Mouse (Mus musculus): ENCODE measurements around the gene Akr1c21.
A peak's percentile ranks its signal among the peaks of the same experiment; 100 is the strongest.
"Not testable (repeated sequence)": the region's sequence is repeated elsewhere in the genome, so short reads cannot be mapped to it uniquely, and the experiment has no call there.

Akr1c21 gene

DNA sequence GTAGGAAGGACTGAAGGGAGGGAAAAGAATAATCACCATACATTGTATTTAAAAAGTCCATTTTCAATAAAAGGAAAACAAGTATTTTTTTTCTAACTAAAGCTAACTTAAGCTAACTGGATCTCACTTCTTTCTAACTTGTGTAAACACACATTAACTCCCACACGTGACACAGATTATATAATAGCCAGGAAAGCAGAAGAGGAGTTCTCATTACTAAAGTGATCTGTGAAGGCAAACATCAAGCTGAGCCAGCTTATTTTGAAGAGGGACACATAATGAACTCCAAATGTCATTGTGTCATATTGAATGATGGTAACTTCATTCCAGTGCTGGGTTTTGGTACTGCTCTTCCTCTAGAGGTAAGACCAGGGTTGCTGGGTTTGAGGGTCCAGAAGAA lies at the start of gene Akr1c21:
TSS of gene Akr1c21 (plus strand) at position 205 of the 400 bp plus-strand sequence.
- no peak for DNase-seq (ENCODE audit: low read depth, low spot score)

- no peak for DNase-seq (ENCODE audit: low read depth, low spot score)
Measured at GRCm38 (mm10) chr13:4559143-4559542, 14.7 kb upstream of the Akr1c21 start.

GRCm38 (mm10) chr13:4560500-4560899 lies 13.4 kb upstream of the Akr1c21 start:
- no peak for DNase-seq (ENCODE audit: low read depth, low spot score)

DNA sequence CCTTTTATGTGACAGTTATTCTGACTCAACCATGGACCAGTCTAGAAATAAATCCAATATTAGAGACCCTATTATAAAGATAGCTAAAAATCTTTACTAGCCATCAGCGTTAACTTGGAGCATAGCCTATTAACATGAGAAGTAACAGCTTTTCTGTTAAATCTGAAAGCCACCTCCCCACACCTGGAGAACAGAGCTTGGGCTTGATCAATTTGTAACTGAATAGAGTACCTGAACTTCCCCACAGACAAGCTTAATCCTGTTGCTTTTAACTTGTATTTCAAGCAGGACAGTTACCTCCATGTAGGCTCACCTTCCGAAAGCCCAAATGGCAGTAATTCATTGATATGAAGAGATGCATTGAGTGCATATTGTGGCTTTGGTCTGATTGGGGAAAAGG lies 7.9 kb upstream of the Akr1c21 start:
- DNase-seq (ENCODE audit: low read depth, low spot score): no peak

DNA sequence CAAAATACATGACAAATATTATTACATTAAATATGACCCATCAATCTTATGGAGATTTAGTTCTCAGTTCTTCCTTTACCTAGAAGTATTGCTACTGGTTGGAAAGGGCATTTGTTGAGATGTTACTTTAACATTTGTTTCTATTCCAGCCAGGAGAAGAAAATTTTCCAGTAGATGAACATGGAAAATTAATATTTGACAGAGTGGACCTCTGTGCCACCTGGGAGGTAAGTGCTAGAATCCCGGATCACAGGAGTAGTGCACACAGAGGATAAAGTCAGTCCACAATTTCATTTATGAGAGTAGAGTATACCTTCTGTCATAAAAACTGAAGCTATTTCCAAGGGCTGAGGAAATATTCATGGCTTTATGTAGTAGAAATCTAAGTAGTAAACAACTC lies 3.0 kb downstream of the Akr1c21 start:
- DNase-seq (ENCODE audit: low read depth, low spot score): no peak

GRCm38 (mm10) chr13:4603431-4603830 lies 29.6 kb downstream of the Akr1c21 start:
- DNase-seq (ENCODE audit: low read depth, low spot score): not testable (repeated sequence)

GRCm38 (mm10) chr13:4606821-4607220 lies 32.9 kb downstream of the Akr1c21 start:
- DNase-seq (ENCODE audit: low read depth, low spot score): no peak

- no peak for DNase-seq (ENCODE audit: low read depth, low spot score)
Measured at GRCm38 (mm10) chr13:4608530-4608929, 34.7 kb downstream of the Akr1c21 start.

DNA sequence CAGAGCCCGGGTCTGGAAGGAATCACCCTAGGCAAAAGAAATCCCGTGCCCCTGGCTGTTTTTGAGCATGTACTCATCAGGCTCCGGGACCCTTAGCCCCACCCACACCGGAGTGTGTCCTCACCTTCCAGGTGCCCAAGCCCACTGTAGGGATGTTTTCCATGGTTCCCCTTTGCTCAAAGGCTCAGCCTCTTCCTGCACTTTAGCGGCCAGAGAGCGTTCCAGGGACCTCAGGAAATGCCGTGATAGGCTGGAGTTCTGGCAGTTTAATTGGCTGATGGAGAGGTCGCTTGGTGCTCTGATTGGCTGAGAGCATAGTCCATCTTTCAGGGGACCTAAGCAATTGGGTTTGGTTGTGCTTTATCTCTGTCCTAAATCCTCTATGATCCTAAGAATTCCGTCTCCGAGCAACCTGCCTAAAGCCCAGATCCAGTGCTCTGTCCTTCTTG lies 35.1 kb downstream of the Akr1c21 start, which contains the start of gene Akr1e1:
TSS of gene Akr1e1 (minus strand) at position 214 of the 449 bp plus-strand sequence.
- DNase-seq (ENCODE audit: low read depth, low spot score): peak; percentile 97

DNA sequence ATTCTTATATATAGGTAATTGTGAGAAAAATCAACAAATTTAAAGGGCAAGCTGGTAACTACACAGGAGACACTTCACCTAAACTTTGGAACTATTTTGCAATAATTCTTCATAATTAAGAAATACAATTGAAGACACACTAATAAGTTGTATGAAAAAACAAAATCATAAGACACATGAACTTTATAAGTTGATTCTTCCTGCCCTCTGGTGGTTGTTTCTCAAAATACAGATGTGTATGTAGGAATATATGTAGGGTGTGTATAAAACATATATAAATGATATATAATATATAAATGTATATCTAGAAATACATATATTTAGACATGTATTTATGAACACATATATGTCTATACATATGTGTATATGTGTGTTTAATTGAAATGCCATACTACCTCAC lies 37.0 kb downstream of the Akr1c21 start:
- DNase-seq (ENCODE audit: low read depth, low spot score): peak; percentile 33

All from brain, adult 2 months (tissue).